Mouse (Mus musculus) gastrocnemius, postnatal 4 days (tissue): ENCODE data around the gene Glrb. TPM values are rescaled to one million over a fixed set of nuclear protein-coding genes. Genes with fewer than 3 reads are reported as not detected.

Source experiments
- DNase-seq, 2 experiments: peaks; one replicate each; pipeline ENCODE4 v3.0.0; 2021 to 2022; ENCODE audit warnings: low spot score in 2 of 2, mixed read lengths in 2 of 2
- long read RNA-seq, 2 experiments: library from polyadenylated mRNA; stranded (forward); transcript quantifications; one replicate each; pipeline ENCODE4 v2.0.0; 2021
- total RNA-seq, 2 experiments: library from RNA; stranded (reverse); gene quantifications; 2 replicates each; pipeline ENCODE4 v1.2.3; 2021

Glrb gene
- 1 to 10 TPM in 1 of 2 experiments, under 1 TPM in 1; 0.93 to 1.2 TPM for total RNA-seq
- long read RNA-seq, experiment 1, partial matches to known transcripts: 0 of 3 reads
- long read RNA-seq, experiment 1, other reads (novel, unspliced or antisense): 0 of 3 reads
- long read RNA-seq, experiment 2: 0 reads

DNA sequence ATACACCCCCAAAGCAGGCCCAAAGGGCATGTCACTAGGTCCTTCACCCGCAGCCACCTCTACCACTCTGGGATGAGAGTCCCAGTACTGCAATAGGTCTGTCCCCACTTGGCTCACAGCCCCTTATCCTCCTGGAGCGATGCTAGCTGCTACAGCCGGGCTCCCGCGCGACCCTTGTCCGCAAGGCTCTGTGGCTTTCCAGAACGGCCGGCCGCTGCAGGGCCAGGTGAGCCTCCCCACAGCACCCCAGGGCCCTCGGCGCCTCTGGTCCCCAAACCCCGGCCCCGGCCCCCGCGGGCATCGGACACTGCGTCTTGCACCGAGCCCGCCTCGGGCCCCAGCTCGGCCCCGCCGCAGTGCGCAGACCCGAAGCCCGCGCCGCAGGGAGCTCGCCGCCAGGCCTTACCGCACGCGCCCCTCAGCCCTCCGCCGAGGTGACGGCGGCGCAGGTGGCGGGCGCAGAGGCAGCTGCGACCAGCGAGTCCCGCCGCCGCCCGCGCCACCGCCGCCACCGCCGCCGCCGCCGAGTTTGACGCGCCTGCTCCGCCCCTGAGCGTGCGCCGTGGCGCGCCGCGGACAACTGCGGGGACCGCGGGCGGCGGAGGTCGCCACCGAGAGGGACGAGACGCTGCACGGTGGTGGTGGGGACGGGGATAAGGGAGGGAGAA is at the start of gene Glrb:
TSS of gene Glrb (minus strand) at position 550 of the 668 bp plus-strand sequence.
- DNase-seq: peak; percentile 18 to 19

DNA sequence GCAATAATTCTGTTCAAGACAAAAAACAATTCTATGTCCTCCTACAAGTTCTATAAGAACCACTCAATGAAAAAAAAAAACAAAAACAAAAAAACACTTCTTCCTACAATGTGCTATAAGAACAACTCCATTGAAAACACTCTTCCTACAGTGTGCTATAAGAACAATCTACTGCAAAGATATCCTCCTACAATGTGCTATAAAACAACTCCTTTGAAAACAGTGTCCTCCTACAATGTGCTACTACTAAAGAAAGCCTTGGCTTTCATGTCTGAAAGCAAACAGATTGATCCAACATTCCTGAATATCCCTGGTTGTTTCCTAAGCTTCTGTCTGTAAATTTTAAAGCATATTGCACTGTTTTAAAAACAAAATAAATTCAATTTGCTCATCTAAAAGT is 46.5 kb upstream of the Glrb start:
- no peak for DNase-seq

DNA sequence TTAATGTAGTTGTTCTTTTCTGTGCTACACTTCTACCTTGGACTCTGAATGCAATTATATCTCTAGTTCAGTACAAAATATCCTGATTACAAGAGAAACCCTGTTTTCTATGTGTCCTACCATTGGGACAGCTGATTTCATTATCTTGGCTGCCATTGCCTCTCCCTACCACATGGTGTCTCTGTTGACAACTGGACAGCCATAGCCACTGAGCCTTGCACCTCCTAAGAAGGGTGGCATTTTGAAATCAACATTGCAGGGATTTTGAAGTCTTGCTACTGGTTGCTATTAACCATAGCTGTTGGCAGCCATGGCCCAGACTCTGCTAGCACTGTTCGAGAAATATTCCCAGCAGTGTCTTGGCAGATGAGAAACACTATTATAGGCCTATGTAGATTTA is 45.1 kb upstream of the Glrb start:
- DNase-seq: peak in 1 of 2 experiments; percentile 13

DNA sequence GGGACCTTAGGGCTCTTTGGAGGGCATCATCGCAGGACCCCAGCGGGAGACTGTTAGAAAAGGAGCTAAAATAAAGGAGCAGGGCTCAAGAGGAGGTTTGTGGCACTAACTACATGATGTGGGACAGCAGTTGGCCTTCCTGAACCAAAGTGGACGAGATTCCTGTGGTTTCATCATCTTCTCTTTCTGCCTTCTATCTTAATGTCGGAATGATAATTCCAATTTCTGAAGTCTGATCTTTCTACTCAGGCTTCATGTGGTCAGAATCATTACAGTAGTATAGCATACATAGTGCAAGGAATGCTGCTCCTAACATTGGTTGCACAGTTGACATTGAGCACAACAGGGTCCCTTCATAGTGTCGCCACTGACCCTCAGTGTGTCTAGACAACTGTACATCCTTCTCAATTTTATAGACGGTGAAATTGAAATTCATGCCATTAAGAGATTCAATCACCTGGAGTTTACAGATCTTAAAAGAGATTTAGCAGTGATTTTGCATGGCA is 372 bp upstream of the Glrb start:
- DNase-seq: no peak

DNA sequence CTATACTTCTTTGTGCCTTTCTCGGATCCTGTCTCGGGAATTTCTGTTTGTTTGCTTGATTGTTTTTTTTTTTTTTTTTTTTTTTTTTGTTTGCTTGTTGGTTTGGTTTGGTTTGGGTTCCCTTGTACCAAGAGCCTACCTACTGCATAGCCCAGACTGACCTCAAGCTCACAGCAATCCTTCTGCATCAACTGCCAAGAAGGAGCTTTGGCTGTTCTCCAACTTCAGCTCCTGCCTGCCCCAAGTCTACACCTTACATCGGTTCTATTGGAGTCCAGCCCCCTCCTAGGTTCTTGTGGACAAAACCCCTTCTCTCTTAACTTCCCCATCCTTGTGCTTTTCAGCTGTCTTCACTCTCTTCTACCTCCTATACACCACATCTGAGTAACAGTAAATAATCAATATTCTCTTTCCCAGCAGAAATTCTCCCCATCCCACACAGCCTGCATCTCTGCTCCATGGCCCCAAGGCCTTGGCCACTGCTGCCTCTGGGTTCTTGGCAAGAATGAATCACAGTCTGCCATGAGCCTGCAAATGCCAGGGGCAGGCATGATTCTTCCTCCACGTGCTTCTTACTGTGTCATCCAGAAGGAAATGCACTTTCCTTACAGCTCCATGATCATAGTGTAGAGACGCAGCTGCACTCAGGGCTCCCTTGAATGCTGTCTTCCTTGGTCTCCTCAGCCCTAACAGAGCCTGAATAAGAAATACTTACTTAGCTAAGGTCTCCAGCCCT is 18.5 kb downstream of the Glrb start:
- DNase-seq: no peak

GRCm38 (mm10) chr3:80894328-80894727 is 19.1 kb downstream of the Glrb start:
- DNase-seq: no peak

GRCm38 (mm10) chr3:80893055-80893690 is 20.3 kb downstream of the Glrb start:
- DNase-seq: no peak

GRCm38 (mm10) chr3:80891087-80891486 is 22.4 kb downstream of the Glrb start:
- DNase-seq: no peak

DNA sequence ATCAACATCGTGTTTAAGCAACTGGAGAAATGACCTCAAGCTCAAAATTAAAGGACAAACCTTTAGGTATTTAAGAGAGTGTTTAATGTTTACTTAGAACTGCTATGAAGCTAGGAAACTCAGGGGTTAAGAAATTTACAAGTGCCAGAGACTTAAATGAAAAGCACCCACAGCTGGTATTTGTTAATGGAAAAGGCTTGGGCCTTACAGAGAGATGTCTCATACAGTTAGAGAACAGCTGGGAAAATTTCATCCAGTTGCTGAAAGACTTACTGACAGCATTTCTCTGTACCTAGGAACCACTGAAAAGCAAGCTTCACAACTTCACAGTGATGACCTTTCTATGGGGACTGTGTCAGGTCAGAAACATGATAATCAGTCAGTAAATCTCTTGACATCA is 28.3 kb downstream of the Glrb start:
- DNase-seq: no peak

GRCm38 (mm10) chr3:80883601-80884000 is 29.9 kb downstream of the Glrb start:
- DNase-seq: no peak

- DNase-seq: no peak
These were observed 32.7 kb downstream of the Glrb start for GRCm38 (mm10) chr3:80880660-80881293.

- no peak for DNase-seq
These were observed 34.9 kb downstream of the Glrb start for GRCm38 (mm10) chr3:80878571-80878970.

DNA sequence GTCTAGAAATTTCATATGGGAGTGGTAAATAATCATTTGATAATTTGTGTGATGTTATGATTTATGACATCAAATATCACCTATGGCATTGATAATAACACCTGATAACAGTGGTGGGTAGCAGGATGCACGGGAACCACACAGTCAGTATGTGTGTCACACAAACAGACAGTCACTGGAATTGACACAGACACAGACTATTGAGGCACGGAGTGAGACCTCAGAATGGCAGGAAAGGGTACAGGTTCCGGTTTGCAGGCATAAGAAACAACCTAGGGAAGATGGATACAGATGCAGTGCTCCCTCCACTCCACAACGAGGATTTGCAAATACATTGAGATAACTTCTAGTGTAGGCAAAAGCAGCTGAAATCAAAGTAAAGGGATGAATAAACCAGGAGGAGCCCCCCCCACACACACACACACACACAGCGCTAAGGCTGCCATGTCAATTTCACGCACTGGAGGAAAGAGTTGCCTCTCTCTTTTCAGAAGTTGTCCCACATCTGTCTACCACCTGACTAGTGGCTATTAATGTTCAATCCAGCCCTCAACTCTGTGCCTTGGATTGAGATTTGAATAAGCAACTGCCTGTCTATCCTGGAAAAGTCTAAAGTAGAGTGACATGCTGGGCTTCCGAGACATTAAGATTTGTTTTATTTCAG is 38.6 kb downstream of the Glrb start:
- DNase-seq: no peak

GRCm38 (mm10) chr3:80874081-80874480 is 39.4 kb downstream of the Glrb start:
- no peak for DNase-seq

DNA sequence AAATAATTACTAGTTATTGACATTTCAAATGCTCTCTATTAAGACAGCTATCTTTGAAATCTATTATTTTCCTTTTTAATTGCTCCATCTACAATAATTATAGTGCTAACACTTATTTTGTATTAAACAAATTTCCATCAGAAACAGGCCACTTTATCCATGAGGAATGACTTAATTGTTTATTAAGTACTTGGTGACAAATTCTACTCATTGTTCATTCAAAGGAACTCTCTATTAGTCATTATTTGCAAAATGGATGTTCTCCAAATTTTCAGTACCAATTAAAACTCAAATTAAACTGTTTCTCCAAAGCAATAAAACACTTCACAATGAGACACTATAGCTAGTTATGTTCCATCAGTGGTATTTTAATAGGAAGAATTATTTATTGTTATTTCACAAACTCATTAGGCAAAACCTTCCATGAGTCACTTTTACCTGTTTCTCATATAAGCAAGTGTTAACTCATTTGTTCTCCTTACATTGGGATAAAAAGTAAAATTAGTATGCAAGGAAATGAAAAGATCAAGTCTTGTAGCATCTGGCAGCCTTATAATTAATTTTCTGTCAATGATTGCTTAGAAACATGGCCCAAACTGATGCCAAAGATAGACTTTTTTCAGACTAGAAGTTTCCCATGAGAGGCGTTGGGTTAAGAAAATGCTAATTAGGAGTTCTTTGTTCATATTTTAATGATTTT is 41.8 kb downstream of the Glrb start:
- no peak for DNase-seq

GRCm38 (mm10) chr3:80867328-80867727 is 46.1 kb downstream of the Glrb start:
- DNase-seq: no peak

DNA sequence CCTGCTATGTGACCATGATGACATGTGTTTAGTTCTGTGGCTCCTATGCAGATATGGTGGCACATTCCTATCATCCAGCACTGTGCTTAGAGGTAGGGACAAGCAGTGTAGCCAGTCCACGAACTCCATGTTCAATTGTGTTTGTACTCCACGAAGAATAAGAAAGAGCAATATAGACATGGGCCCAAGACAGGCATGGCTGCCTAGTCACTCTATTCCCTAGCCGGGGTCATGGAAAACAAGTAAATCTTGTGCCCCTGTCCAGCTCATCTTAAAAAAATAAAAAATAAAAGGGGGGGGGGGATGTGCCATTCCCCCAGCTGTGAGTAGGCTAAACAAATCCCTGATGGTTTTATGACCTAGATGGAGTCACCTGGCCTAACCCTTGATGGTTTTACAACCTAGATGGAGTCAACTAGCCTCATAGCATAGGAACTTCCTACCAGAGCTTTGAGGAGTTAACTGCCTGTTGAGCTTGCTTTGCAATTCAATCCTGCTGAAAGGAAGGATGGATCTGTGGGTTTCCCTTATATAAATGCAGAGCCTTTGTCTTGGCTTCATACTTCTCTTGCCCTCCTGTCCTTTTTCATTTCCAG is 60.5 kb downstream of the Glrb start:
- no peak for DNase-seq

- no peak for DNase-seq
These were observed 62.5 kb downstream of the Glrb start for GRCm38 (mm10) chr3:80850947-80851346.

DNA sequence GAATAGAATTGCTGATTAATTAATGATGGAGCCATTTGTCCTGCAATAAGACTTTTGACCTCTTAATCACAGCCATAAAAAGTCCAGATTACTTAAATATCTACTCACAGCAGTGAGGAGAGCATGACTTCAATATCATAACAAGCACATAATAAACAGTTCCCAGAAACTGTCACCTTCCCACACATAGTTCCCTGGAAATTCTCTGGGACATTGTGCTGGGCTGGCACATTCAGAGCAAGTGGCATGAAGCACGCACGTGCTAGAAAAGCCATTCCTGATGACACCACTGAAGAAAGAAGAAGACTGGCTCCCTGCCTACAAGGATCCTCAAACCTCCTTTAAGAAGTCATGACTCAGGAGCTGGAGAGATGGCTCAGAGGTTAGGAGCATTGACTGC is 67.8 kb downstream of the Glrb start:
- DNase-seq: no peak

DNA sequence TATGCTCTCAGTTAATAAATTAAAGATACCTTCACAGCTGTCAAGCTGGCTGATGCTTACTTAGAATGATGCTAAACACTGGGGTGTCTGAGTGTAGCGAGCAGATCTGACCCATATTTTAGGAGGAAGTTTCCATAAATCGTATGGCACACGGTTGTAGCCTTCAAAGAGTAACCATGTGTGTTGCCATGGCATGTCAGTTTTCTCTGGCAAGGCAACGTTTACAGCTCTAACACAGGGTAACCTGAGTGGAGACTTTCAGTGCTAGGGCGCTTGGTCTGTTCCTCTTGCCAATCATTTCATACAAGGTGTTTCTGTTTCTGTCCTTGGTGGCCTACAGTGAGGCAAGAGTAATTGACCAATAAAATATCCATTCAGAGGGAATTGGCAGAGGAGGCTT is 73.6 kb downstream of the Glrb start:
- DNase-seq: no peak
